Mouse (Mus musculus) thymus, adult 2 months (tissue): ENCODE results near the gene Rassf8. TPM values are rescaled to one million over a fixed set of nuclear protein-coding genes. Genes with fewer than 3 reads are reported as not detected.

ENCODE experiments used
- DNase-seq: peaks from one replicate; pipeline ENCODE4 v3.0.0; 2021
- H3K27ac ChIP-seq: fragments of 200-500 bp; 2 replicates; pipeline ENCODE4 v1.5.1; 2012; ENCODE audit warnings: low read length, control low read depth; ENCODE audit not compliant: control insufficient read depth, insufficient read depth
- H3K27me3 ChIP-seq: fragments of 200-500 bp; 2 replicates; pipeline ENCODE4 v1.6.1; 2012; ENCODE audit warnings: mild to moderate bottlenecking, low read length, moderate library complexity, mixed read lengths; ENCODE audit not compliant: control insufficient read depth, insufficient read depth
- H3K36me3 ChIP-seq: fragments of 200-500 bp; 2 replicates; pipeline ENCODE4 v1.6.1; 2012; ENCODE audit warnings: mild to moderate bottlenecking, low read length, moderate library complexity; ENCODE audit not compliant: control insufficient read depth, insufficient read depth
- H3K4me1 ChIP-seq: fragments of 200-500 bp; replicated peaks from 2 replicates; pipeline ENCODE4 v1.6.1; 2012; ENCODE audit warnings: low read length; ENCODE audit not compliant: control insufficient read depth, insufficient read depth
- H3K4me3 ChIP-seq: fragments of 200-500 bp; 2 replicates; pipeline ENCODE4 v1.5.1; 2012; ENCODE audit warnings: mild to moderate bottlenecking, low read length, control low read depth, moderate library complexity; ENCODE audit not compliant: control insufficient read depth, insufficient read depth
- CTCF ChIP-seq: fragments of 200-500 bp; IDR thresholded peaks from 2 replicates; pipeline ENCODE4 v1.5.1; 2012; ENCODE audit warnings: mild to moderate bottlenecking, control low read depth, low read length, moderate library complexity, borderline replicate concordance; ENCODE audit not compliant: control insufficient read depth, poor library complexity, insufficient read depth; ENCODE audit errors: extremely low read depth
- POLR2A ChIP-seq: fragments of 200-500 bp; IDR thresholded peaks from 2 replicates; pipeline ENCODE4 v1.6.1; 2012; ENCODE audit warnings: mild to moderate bottlenecking, low read length, control low read depth, moderate library complexity; ENCODE audit not compliant: control insufficient read depth, poor library complexity, insufficient read depth; ENCODE audit errors: extremely low read depth
- WGBS: fragments of 180-500 bp; shearing (Covaris S2); methylation state at CpG from one replicate; pipeline ENCODE4 v1.1.7; 2018; 5-methylcytosine and 5-hydroxymethylcytosine counted together
- polyA plus RNA-seq: library from polyadenylated mRNA; depleted of rRNA; stranded (reverse); fragments of >200 nt; gene quantifications from 2 replicates; pipeline ENCODE4 v1.2.3, GENCODE M21; 2012

Rassf8 gene
- polyA plus RNA-seq, 1 experiment, result 5.3 TPM

DNA sequence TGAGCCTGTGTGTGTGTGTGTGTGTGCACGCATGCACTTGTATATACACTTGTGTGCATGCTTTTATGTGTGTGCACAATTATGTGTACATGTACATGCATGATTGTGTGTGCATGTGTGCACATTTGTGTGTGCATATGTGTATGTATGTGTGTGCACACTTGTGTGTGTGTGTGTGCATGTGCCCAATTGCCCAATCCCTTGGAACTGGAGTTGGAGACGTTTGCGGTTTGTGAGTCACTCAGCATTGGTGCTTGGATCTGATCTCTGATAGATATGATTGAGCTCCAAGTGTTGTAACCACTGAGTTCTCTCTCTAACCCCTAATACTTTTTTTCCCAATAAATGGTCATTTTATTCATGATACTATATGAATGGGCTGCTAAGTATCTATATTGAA lies 15.5 kb downstream of the Rassf8 start:
- Histone ChIP-seq H3K4me3 (no peak overlapping the region), H3K4me1 (peaks cover 7% of the 10 kb centered on the region), H3K36me3 (no peaks in the 10 kb centered on the region), H3K27me3 (no peaks in the 10 kb centered on the region), H3K27ac (no peak overlapping the region)
- no peak for DNase-seq
- WGBS, result 98% methylated on average over 3 of the region's 3 CpGs
- no peak for TF ChIP-seq CTCF
- no peak for TF ChIP-seq POLR2A

- no peak for DNase-seq
- Histone ChIP-seq H3K4me1 (peaks cover 7% of the 10 kb centered on the region), H3K36me3 (no peaks in the 10 kb centered on the region), H3K27me3 (no peaks in the 10 kb centered on the region), H3K27ac (no peak overlapping the region), H3K4me3 (no peak overlapping the region)
- WGBS, result 50% methylated on average over 4 of the region's 4 CpGs
- TF ChIP-seq POLR2A (no peak), CTCF (no peak)
Measured at GRCm38 (mm10) chr6:145763051-145763450, 16.5 kb downstream of the Rassf8 start.

DNA sequence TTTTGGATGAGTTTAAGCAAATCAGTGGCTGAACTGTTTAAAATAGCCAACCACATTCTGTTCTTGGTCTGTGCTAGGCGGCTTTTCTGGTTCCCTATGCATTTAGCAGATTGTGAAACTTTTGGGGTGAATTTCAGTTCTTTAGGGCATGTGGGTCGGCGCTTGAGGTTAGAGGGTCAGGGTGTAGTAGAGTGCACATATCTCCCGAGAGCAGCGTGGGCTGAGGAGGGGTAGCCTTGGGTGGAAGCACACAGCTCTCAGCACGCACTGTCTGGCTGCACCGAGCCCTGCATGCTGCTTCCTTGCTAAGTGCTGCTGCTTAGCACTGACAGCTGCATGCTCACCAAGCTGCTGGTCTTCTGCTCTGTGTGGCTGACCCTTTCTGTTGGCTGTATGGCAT lies 18.5 kb downstream of the Rassf8 start:
- Histone ChIP-seq H3K27ac (no peak overlapping the region), H3K4me3 (no peak overlapping the region), H3K36me3 (no peaks in the 10 kb centered on the region), H3K27me3 (no peaks in the 10 kb centered on the region), H3K4me1 (peaks cover 7% of the 10 kb centered on the region)
- no peak for DNase-seq
- TF ChIP-seq POLR2A, result no peak
- no peak for TF ChIP-seq CTCF
- WGBS, result 77% methylated on average over 7 of the region's 7 CpGs

DNA sequence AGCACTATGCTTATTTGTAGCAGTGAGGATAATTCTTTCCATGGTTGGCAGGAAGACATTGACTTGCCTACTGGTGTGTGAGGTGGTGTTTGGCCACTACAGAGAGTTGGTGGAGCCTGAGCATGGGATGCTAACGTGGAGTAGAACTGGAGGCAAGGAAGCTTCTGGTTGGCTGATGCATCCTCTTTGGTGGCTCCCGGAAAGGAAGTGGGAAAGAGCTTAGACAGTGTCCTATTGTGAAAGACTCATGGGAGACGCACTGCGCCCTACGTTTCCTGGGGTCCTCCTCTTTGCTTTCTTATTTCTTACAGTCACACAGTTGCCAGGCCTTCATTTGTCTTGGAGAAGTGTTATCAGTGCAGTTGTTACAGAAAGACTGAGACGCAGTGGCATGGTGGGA lies 20.4 kb downstream of the Rassf8 start:
- no peak overlapping the region for H3K4me3 ChIP-seq
- no peaks in the 10 kb centered on the region for H3K36me3 ChIP-seq
- 93% methylated on average over 6 of the region's 6 CpGs for WGBS
- TF ChIP-seq POLR2A (no peak), CTCF (no peak)
- no peak for DNase-seq
- no peaks in the 10 kb centered on the region for H3K4me1 ChIP-seq
- H3K27ac ChIP-seq, result no peak overlapping the region
- no peaks in the 10 kb centered on the region for H3K27me3 ChIP-seq

DNA sequence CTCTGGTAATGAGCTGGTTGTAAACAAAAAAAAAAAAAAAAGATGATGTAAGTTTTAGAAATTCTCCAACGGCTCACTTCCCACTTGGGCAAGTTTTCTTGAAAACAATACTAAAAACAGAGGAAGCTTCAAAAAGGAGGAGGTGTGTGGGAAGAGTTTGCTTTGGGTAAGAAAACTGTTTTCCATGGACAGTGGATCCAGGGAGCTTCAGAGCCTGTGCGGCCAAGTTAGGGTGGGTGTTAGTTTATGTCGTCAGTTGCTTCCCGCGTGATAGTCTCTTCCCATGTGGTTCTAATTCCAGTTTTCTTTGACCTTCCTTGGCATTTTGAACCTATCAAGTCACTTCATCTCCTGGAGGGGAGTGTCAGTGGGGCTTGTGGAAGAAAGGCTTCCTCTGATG lies 21.1 kb downstream of the Rassf8 start:
- Histone ChIP-seq H3K27ac (no peak overlapping the region), H3K36me3 (no peaks in the 10 kb centered on the region), H3K4me3 (no peak overlapping the region), H3K4me1 (no peaks in the 10 kb centered on the region), H3K27me3 (no peaks in the 10 kb centered on the region)
- DNase-seq, result no peak
- TF ChIP-seq CTCF, result no peak
- no peak for TF ChIP-seq POLR2A
- 93% methylated on average over 5 of the region's 5 CpGs for WGBS

- WGBS, result 95% methylated on average over 10 of the region's 10 CpGs
- no peak for DNase-seq
- Histone ChIP-seq H3K27ac (no peak overlapping the region), H3K27me3 (no peaks in the 10 kb centered on the region), H3K36me3 (no peaks in the 10 kb centered on the region), H3K4me1 (no peaks in the 10 kb centered on the region), H3K4me3 (no peak overlapping the region)
- TF ChIP-seq POLR2A, result no peak
- TF ChIP-seq CTCF, result no peak
Measured at GRCm38 (mm10) chr6:145768671-145769292, 22.2 kb downstream of the Rassf8 start.

DNA sequence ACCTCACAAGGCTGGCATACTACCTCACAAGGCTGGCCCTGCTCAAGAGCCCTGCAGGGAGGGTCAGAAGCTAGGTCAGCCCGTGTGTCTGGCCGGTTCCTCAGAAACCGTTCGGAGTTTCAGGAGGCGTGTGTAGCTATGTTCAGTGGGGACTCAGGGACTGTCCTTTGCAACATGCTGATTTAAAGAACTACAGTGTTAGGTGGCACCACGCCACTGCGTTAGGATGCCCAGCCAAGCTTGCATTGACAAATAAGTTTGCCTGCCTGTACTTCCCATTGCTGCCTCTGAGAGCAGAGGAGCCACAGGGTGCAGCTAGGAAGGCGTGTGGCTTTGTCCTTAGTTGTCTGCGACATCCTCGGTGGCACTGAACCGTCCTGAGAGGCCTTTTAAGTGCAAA lies 23.3 kb downstream of the Rassf8 start:
- Histone ChIP-seq H3K4me1 (no peaks in the 10 kb centered on the region), H3K4me3 (no peak overlapping the region), H3K27ac (no peak overlapping the region), H3K27me3 (no peaks in the 10 kb centered on the region), H3K36me3 (no peaks in the 10 kb centered on the region)
- no peak for DNase-seq
- WGBS, result 94% methylated on average over 11 of the region's 11 CpGs
- TF ChIP-seq POLR2A (no peak), CTCF (no peak)
